Mouse (Mus musculus) layer of hippocampus, postnatal 36 days (tissue): ENCODE results near the gene Alad. TPM values are rescaled to one million over a fixed set of nuclear protein-coding genes. Genes with fewer than 3 reads are reported as not detected.

Experiments
- DNase-seq, 2 experiments: peaks; one replicate each; pipeline ENCODE4 v3.0.0; 2022
- total RNA-seq, 2 experiments: library from RNA; stranded (reverse); gene quantifications; 2 replicates each; pipeline ENCODE4 v1.2.3; 2021

The Alad gene
- total RNA-seq, 2 experiments from 2014 or later, result 24.3 to 28.8 TPM

GRCm38 (mm10) chr4:62517538-62518415 lies 1.9 kb downstream of the Alad start:
- DNase-seq, result no peak

DNA sequence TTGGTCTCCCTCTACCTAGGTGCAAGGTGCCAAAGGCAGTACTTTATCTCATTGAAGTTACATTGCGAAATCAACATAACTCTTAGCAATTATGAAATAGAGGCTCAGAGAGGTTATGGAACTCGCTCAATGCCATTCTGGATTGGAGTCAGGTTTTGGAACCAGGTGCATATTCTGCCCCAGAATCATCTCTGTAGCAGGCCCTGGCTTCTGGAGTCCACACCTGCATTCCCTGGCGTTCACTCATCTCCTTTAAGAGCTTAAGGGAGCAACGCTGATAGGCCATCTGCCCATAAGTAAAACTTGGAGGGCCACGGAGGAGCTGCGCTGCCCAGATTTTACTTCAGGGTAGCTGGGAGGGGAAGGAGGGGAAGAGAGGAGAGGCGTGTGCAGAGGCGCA lies 2.7 kb downstream of the Alad start:
- DNase-seq, result no peak

GRCm38 (mm10) chr4:62516579-62516978 lies 3.1 kb downstream of the Alad start:
- DNase-seq, result no peak

- DNase-seq, result no peak
These were observed 3.6 kb downstream of the Alad start for GRCm38 (mm10) chr4:62516079-62516478.

- no peak for DNase-seq
These were observed 4.2 kb downstream of the Alad start for GRCm38 (mm10) chr4:62515490-62515889.

DNA sequence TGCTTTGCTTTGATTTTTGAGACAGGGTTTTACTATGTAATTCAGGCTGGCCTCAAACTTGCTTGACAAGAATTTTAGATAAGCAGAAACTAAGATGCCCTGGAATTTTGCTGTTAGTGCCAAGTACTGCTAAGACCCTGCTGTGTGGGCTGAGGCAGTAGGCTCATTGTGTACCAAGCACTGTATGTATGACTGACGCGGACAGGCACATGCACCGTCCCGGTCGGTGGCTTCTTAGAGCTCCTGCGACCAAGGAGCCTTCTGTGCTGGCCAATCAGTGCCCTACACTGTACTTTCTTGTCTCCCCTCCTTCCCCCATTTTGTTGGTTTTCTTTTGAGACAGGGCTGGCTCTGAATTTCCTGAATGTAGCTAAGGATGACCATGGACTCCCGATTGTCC lies 4.7 kb downstream of the Alad start:
- DNase-seq, result no peak

DNA sequence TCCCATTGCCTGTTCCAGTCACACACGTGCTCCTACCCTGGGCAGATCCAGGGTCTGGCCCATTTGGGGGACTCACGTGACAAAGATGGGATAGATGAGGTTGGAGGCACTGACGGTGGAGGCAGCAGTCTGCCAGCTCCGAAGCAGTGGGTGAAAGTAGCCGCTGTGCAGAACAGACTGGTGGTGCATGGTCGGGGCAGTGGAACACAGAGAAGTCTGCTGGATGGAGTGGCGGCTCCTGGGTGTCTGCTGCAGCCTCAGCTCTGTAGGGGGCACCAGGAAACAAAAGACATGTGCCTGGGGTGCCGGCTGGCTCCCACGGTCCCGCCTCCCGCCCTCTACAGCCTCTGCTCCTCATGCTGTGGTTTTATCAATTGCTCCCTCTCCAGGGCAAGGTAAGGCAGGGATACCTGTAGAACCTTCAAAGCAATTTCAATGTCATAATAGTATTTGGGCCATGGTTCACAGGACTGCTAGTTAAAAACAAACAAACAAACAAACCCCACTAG lies 5.7 kb downstream of the Alad start:
- no peak for DNase-seq

DNA sequence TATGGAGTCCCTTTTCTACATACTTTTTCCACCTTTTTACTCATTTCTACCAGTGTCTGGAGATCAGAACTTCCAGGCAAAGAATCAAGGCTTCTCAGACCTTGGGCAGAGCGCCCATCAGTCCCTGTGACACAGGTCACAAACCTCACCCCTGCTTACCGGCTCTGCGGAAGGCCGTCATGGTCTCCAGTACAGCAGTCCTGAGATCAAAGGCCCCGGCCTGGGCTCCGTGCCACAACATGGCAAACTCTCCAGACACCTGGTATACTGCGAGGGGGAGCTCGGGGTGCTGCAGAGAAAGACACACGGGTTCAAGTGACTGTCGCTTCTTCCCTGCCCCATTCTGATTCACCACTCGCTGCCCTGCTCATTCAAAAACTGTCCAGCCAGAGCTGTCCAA lies 9.8 kb downstream of the Alad start:
- no peak for DNase-seq

DNA sequence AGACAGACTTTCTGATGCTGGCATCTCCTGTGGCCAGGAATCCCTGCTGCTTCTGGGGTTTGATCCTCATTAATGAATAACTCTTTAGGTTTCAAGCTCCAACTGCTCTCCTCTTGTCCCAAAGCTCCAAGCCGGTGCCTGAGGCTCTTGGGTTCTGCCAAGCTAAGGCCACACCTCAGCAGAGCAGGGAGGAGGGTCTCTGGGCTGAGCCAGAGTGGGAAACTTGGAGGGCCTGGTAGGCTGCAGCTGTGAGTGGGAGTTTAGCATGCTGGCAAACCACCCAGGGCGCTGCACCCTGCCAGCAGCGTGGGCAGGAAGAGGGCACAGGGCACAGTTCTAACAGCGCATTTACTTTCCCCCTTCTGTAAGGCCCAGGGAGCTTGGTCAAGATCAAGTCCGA lies 10.9 kb downstream of the Alad start:
- no peak for DNase-seq

- no peak for DNase-seq
These were observed 12.9 kb downstream of the Alad start for GRCm38 (mm10) chr4:62506798-62507197.

DNA sequence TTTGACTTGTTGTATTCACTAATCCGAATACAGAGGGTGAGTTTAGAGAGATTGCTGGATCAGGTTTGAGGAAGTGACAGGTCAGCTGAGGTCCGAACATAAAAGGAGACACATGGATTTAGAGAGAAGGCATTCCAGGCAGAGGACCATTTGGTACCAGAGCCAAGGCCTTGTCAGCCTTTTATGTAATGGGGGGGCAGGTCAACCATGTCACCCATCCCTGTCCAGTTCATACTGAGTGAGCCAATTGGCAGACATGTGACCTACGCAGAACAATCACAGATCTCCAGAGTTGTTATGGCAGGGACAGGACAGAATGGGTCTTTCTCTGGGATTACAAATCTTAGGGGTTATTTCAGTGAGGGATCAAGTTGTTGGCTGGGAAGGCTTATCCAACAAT lies 13.7 kb downstream of the Alad start:
- no peak for DNase-seq

DNA sequence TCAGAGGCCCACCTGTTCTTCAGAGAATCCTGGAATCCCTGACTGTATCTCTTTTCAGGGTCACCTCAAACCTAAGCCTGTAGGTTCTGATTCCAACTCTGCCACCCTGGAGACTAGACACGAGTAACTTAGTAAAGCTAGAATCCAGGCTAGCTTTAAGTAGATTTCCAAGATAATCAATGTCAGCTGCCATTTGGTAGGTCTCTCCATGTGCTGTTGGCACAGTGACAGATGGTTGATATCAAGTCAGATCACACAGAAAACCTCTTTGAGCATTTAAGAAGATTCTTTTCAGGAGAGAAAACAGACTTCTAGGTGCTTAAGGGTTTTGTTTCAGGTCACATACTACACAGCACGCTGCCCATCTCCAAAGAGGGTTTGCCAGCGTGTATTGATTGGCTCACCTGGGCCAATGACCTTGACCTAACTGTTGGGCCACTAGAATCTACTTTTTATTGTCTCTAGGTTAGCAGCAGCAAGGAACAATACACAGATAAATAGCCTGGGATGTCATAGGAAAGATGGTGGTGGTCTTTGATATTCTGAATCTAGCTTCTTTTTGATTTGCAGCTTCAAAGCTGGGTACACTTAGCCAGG lies 16.2 kb downstream of the Alad start, which contains the start of gene Hdhd3:
Gene Hdhd3 (minus strand): TSS at position 94 of the 597 bp plus-strand sequence.
- DNase-seq, result no peak

- no peak for DNase-seq
These were observed 16.7 kb downstream of the Alad start for GRCm38 (mm10) chr4:62502969-62503368.

- peak; percentile 90 to 91 for DNase-seq
These were observed 17.6 kb downstream of the Alad start for GRCm38 (mm10) chr4:62501964-62502732.

DNA sequence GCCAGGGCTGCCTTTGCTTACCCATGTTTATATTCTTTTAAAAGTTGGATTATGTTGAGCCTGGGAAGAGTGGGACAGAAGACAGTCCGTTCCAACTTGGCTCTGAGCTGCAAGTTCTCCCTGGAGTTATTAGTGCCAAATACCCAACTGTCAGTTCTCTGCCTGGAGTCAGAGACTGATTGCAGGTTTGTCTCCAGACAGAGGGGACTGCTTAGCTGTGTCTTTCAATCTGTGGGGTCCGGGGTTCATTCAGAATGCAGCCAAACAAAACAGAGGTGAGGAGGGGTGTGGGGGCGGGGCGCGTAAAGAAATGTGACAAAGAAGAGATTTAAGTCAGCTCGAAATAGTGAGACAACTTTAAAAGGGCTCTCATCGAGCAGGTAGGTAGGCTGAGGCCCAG lies 18.2 kb downstream of the Alad start:
- no peak for DNase-seq

DNA sequence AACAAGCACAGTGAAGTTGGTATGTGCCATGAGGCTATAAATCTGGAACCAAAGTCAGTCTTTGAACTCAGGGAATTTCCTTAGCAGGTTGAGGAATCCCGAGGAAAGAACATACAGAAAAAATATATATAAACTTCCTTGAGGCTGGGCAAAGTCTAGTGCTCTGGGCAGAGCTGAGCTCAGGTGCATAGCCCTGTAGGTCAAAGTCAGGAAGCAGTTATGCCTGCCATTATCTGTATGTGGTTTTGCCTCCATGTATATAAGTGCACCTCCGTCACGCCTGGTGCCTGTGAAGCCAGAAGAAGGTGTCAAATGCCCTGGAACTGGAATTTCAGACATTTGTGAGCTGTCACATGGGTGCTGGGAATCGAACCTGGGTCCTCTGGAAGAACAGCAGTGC lies 18.9 kb downstream of the Alad start:
- no peak for DNase-seq

GRCm38 (mm10) chr4:62496815-62497214 lies 22.9 kb downstream of the Alad start:
- DNase-seq, result peak in 1 of 2 experiments; percentile 41

DNA sequence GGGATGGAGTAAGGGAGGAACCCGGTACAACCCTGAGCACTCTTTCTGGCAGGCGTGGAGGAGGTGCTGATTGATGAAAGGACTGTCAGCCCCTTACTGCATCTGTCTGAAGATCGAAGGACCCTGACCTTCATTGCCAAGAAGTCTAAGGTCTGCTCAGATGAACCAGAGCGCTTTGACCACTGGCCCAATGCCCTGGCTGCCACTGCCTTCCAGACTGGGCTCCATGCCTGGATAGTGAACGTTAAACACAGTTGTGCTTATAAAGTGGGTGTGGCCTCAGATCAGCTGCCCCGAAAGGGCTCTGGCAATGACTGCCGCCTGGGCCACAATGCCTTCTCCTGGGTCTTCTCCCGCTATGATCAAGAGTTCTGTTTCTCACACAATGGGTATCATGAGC lies 23.8 kb downstream of the Alad start:
- DNase-seq, result no peak

DNA sequence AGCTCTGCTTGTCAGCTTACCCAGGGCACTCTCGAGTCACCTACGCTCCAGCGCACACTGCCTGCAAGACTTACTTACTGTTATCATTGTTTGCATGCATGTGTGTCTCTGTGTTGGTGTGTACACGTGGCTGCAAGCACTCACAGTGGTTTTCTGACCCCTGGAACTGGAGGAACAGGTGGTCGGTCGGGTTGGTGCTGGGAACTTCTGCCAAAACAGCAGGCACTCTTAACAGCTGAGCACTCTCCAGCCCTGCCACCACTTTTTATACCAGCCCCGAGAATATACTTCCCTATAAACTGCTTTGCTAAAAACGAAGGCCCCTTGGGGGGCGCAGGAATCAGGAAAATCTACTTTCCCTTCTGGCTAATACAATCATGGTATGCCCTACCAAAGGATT lies 25.5 kb downstream of the Alad start:
- no peak for DNase-seq

GRCm38 (mm10) chr4:62492682-62493081 lies 27.0 kb downstream of the Alad start:
- no peak for DNase-seq

- no peak for DNase-seq
These were observed 31.8 kb downstream of the Alad start for GRCm38 (mm10) chr4:62487914-62488313.

DNA sequence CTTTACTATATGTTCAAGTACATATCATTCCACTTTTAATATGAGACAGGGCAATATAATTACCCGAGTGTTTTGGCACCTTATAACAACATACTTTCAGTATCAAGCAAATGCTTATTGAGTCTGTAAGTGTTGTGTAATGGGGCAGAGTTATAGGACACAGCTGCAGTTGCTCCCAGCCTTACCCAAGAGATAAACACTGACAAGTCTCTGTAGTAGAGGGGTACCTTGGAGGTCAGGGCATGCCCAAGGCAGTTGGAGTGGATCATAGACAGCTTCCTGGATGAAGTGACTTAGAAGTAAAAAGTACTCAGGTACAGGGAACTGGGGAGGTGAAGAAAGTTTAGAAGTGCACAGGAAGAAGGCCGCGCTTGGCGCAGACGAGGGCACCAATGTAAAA lies 32.5 kb downstream of the Alad start:
- no peak for DNase-seq

DNA sequence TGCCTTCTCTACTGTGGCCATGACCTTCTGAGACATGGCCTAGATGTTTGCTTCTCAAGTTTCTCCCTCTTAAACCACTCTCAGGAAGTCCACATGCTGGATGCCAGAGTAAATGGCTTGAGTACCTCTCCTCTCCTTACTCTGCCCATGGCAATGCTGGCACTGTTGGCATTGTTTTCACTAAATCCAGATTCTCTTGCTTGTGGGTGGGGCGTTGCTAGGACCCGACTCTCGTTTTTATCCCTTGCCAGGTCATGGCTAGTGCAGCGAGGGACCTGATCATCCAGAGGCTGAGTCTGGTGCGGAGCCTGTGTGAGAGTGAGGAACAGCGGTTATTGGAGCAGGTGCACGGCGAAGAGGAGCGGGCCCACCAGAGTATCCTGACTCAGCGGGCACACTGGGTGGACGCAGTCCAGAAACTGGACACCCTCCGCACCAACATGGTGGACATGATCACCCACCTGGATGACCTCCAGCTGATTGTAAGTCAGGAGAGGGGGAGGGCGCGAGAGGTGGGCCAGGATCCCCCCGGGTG lies 33.5 kb downstream of the Alad start:
- no peak for DNase-seq
